Mouse (Mus musculus): ENCODE data around the gene Cog7.

GRCm38 (mm10) chr7:121942371-121942770 lies 39.1 kb downstream of the Cog7 start:
- no peak for TF ChIP-seq CTCF (conservative IDR thresholded peaks at IDR 0.05; ENCODE audit: low read length)
- no peak for TF ChIP-seq NANOG (IDR thresholded peaks at IDR 0.05; ENCODE audit: borderline replicate concordance, low read length)
- no peak for TF ChIP-seq POU5F1 (IDR thresholded peaks at IDR 0.05; ENCODE audit: borderline replicate concordance, low read length)

All from E14TG2a.4 (cell line).